Mouse (Mus musculus): Measurements from ENCODE around the gene Vmn1r206. TPM values are rescaled to one million over a fixed set of nuclear protein-coding genes. Genes with fewer than 3 reads are reported as not detected.
"Not testable (repeated sequence)": the region's sequence is repeated elsewhere in the genome, so short reads cannot be mapped to it uniquely, and the experiment has no call there.

The Vmn1r206 gene
- not detected in 2 replicates for polyA plus RNA-seq (2012; rRNA removed)

GRCm38 (mm10) chr13:22624151-22624550 is at the start of gene Vmn1r206:
Vmn1r206 (minus strand) TSS chr13:22624251.
- not testable (repeated sequence) for DNase-seq (ENCODE audit: low read depth, low spot score)

- 78% methylated on average over 3 of the region's 3 CpGs for WGBS
- DNase-seq (ENCODE audit: low read depth, low spot score) = no peak
Observed at GRCm38 (mm10) chr13:22592900-22593299, 31.2 kb downstream of the Vmn1r206 start, which contains the start of gene Vmn1r205. Vmn1r205 (minus strand) TSS chr13:22593000.

DNA sequence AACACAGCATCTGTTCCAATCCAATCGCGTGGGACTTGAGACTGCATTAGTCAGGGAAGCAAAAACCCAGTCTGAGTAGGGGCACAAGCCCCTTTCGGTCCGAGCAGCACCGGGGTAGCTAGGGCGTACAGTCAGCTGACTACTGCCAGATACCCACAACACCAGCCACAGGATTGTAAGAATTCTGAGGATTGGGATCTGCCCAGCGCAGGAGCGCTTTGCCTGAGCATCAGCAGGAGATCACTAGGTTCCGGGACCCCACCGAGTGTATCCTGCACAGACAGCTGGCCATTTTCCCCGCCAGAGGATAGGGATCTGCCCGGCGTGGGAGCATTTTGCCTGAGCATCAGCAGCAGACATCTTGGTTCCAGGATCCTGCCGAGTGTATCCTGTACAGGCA is 40.7 kb downstream of the Vmn1r206 start:
- WGBS = 81% methylated on average over 14 of the region's 14 CpGs
- DNase-seq (ENCODE audit: low read depth, low spot score) = not testable (repeated sequence)

GRCm38 (mm10) chr13:22574911-22575310 is 49.1 kb downstream of the Vmn1r206 start:
- not testable (repeated sequence) for DNase-seq (ENCODE audit: low read depth, low spot score)
- WGBS = 75% methylated on average over 3 of the region's 3 CpGs

Other genes starting within 250 kb of the Vmn1r206 start
- not detected in 2 replicates for gene Vmn1r199, start 244.4 kb downstream of the Vmn1r206 start, polyA plus RNA-seq (2012; rRNA removed)
- not detected in 2 replicates for gene Vmn1r200, start 233.9 kb downstream of the Vmn1r206 start, polyA plus RNA-seq (2012; rRNA removed)
- not detected in 2 replicates for gene Vmn1r201, start 152.3 kb downstream of the Vmn1r206 start, polyA plus RNA-seq (2012; rRNA removed)
- gene Vmn1r202, start 118.9 kb downstream of the Vmn1r206 start, polyA plus RNA-seq (2012; rRNA removed) = not detected in 2 replicates
- gene Vmn1r203, start 106.1 kb downstream of the Vmn1r206 start, polyA plus RNA-seq (2012; rRNA removed) = not detected in 2 replicates
- gene Vmn1r204, start 71.1 kb downstream of the Vmn1r206 start, polyA plus RNA-seq (2012; rRNA removed) = not detected in 2 replicates
- gene Vmn1r205, start 31.3 kb downstream of the Vmn1r206 start, polyA plus RNA-seq (2012; rRNA removed) = not detected in 2 replicates
- gene Vmn1r207-ps, start 105.4 kb upstream of the Vmn1r206 start, polyA plus RNA-seq (2012; rRNA removed) = not detected in 2 replicates
- not detected in 2 replicates for gene Vmn1r208, start 153.1 kb upstream of the Vmn1r206 start, polyA plus RNA-seq (2012; rRNA removed)
- not detected in 2 replicates for gene Vmn1r209, start 185.4 kb upstream of the Vmn1r206 start, polyA plus RNA-seq (2012; rRNA removed)
- gene Vmn1r210, start 207.1 kb upstream of the Vmn1r206 start, polyA plus RNA-seq (2012; rRNA removed) = not detected in 2 replicates
- not detected in 2 replicates for gene Vmn1r211, start 233.3 kb upstream of the Vmn1r206 start, polyA plus RNA-seq (2012; rRNA removed)